Mouse (Mus musculus): Measurements from ENCODE around the gene Vps41. TPM values are rescaled to one million over a fixed set of nuclear protein-coding genes. Genes with fewer than 3 reads are reported as not detected.

Gene Vps41
- total RNA-seq, 1 experiment from 2014 or later = 63.7 TPM

- no peak for ATAC-seq (replicated peaks; ENCODE audit: insufficient number of reproducible peaks, low FRiP score, low TSS enrichment, poor library complexity, severe bottlenecking)
Measured at GRCm38 (mm10) chr13:18789662-18790061, 72.6 kb downstream of the Vps41 start.

DNA sequence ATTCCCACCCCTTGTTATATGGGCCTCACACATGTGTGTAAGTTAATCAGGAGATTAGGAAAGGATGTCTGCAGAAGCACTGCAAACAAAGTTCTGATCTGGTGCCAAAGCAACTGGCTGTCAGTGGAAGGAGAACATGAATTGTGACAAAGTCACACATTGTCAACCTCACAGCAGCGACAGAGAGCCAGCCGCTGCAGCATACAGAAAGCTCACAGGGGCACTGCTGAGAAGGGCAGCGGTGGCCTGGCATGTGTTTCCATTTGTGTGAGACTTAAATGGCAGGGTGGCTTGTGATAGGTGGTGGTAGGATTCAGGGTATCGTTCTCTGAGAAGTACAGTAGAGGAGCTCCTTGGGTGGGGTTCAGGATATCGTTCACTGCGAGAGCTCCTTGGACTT lies 73.0 kb downstream of the Vps41 start:
- ATAC-seq (replicated peaks; ENCODE audit: insufficient number of reproducible peaks, low FRiP score, low TSS enrichment, poor library complexity, severe bottlenecking) = no peak

- ATAC-seq (replicated peaks; ENCODE audit: insufficient number of reproducible peaks, low FRiP score, low TSS enrichment, poor library complexity, severe bottlenecking) = no peak
Measured at GRCm38 (mm10) chr13:18791314-18791713, 74.2 kb downstream of the Vps41 start.

- ATAC-seq (replicated peaks; ENCODE audit: insufficient number of reproducible peaks, low FRiP score, low TSS enrichment, poor library complexity, severe bottlenecking) = no peak
Measured at GRCm38 (mm10) chr13:18791724-18792123, 74.6 kb downstream of the Vps41 start.

GRCm38 (mm10) chr13:18794454-18794853 lies 77.4 kb downstream of the Vps41 start:
- ATAC-seq (replicated peaks; ENCODE audit: insufficient number of reproducible peaks, low FRiP score, low TSS enrichment, poor library complexity, severe bottlenecking) = no peak

DNA sequence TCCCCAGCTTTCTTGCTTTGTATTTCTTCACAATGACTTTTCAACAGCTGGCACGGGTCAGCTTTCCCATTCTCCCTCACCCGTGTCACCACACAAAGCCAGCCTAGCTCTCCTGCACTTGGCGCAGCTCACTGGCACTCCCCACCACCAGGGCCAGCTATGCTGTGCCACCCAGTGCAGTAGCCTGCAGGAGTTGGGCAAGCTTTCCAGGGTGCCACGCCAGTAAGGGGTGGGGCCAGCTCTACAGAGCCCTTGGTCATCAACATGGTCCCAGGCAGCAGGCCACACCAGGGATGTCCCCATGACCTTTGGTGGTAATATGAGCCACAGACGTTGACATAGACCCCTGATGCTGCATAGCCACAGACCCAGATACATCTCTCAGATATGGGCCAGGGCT lies 80.5 kb downstream of the Vps41 start:
- ATAC-seq (replicated peaks; ENCODE audit: insufficient number of reproducible peaks, low FRiP score, low TSS enrichment, poor library complexity, severe bottlenecking) = no peak

GRCm38 (mm10) chr13:18800434-18800833 lies 83.3 kb downstream of the Vps41 start:
- peak; percentile 83 for ATAC-seq (replicated peaks; ENCODE audit: insufficient number of reproducible peaks, low FRiP score, low TSS enrichment, poor library complexity, severe bottlenecking)

GRCm38 (mm10) chr13:18809465-18809864 lies 92.4 kb downstream of the Vps41 start:
- ATAC-seq (replicated peaks; ENCODE audit: insufficient number of reproducible peaks, low FRiP score, low TSS enrichment, poor library complexity, severe bottlenecking) = no peak

GRCm38 (mm10) chr13:18809978-18810675 lies 93.0 kb downstream of the Vps41 start:
- ATAC-seq (replicated peaks; ENCODE audit: insufficient number of reproducible peaks, low FRiP score, low TSS enrichment, poor library complexity, severe bottlenecking) = peak; percentile 80

DNA sequence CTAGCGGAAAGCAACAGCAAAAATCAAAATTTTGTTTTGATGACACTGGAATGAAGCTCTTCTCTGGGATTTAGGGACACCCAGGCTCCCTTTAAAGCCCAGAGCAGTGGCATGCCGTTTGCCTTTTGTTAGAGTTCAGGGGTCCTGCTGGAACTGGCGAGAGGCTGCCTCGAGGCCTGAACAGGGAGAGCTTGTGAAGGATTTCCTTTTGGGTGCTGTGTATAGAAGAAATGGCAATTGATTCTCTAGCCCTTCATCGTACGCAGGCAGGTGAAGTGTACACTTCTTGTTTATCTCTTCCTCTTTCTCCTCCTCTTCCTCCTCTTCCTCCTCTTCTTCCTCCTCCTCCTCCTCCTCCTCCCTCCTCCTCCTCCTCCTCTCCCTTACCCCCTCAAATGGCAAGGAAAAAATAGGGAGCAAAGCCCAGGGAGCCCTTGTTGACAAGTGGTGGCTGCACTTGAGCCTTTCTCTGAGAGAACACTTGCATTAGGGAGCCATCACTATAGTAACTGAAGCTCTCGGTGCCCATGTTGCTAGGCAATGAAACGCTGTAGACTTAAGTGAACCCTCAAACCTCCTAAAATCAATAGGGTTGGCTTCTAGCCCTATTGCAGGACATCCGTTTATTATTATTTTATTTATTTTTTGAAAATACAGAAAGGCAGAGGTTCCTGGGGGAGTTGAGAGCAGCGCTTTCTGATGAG lies 107.5 kb downstream of the Vps41 start:
- ATAC-seq (replicated peaks; ENCODE audit: insufficient number of reproducible peaks, low FRiP score, low TSS enrichment, poor library complexity, severe bottlenecking) = no peak

DNA sequence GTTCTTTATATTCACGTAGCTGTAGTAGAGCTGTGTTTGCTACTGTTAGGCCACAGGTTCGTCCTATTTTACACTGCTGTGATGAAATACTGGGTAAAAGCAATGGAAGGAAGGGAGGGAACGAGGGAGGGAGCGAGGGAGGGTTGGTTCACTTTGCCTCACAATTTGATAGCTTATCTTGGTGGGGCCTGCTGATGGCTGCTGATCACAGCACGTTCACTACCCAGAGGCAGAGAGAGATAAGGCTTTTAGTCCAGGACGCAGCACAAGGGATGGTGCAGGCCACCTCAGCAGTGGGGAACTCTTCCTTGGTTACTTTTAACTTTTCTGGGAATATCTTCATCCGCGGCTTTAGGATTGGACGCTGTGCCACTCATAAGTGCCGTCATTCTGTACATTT lies 109.9 kb downstream of the Vps41 start:
- no peak for ATAC-seq (replicated peaks; ENCODE audit: insufficient number of reproducible peaks, low FRiP score, low TSS enrichment, poor library complexity, severe bottlenecking)

GRCm38 (mm10) chr13:18830486-18830885 lies 113.4 kb downstream of the Vps41 start:
- ATAC-seq (replicated peaks; ENCODE audit: insufficient number of reproducible peaks, low FRiP score, low TSS enrichment, poor library complexity, severe bottlenecking) = no peak

GRCm38 (mm10) chr13:18839231-18839630 lies 122.1 kb downstream of the Vps41 start:
- ATAC-seq (replicated peaks; ENCODE audit: insufficient number of reproducible peaks, low FRiP score, low TSS enrichment, poor library complexity, severe bottlenecking) = no peak

DNA sequence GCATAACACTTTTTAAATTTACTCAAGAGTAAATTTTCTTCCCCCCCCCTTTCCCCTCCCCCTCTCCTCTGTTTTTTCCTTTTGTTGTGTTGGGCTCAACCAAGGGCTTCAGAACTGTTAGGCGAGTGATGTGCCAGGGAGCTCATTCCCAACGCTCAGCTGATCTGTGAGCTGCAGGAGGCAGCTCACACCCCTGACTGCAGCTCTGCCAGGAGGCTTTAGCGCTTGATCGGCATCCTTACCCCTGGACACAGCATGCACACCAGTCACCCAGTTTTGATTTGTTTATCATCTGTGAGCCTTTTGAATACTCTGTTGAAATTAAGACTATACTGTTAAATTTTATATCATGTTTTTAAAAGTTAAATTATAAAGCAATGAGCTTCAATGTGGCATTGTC lies 123.3 kb downstream of the Vps41 start:
- no peak for ATAC-seq (replicated peaks; ENCODE audit: insufficient number of reproducible peaks, low FRiP score, low TSS enrichment, poor library complexity, severe bottlenecking)

DNA sequence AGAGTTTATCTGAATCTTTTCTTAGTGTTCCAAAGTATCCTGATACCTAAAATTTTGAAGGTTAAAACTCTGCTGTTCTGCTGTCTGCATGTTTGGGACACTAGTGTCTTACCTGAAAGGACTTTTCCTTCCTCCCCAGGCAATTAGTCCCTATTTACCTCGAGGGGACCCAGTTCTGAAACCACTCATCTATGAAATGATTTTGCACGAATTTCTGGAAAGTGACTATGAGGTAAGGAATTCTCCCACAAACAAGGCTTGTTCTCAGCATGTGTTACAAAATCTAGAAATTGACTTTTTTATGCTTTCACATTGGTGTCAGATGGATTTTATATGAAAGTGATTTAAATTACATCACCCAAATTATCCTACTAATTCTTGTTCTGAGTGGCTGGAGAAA lies 123.9 kb downstream of the Vps41 start:
- ATAC-seq (replicated peaks; ENCODE audit: insufficient number of reproducible peaks, low FRiP score, low TSS enrichment, poor library complexity, severe bottlenecking) = no peak

DNA sequence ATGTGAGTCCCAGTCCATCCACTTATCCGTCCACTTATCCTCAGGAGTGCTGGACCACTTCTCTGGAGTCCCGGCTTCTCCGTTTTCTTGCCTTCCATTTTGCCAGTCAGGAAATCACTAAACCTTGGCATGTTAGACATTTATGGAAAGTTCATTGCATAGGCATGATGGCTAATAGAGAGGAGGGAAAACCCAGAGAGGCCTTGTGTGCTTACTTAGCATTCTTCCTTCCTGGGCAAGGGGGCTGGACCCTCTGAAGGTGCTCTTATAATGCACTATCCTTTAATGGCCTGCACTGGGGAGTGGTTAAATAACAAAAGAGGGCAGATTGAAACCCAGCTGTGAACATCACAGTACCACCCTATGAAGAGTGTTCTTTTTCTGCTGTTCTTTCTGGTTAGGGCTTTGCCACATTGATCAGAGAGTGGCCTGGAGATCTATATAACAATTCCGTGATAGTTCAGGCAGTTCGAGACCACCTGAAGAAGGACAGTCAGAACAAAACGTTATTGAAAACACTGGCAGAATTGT lies 124.7 kb downstream of the Vps41 start:
- ATAC-seq (replicated peaks; ENCODE audit: insufficient number of reproducible peaks, low FRiP score, low TSS enrichment, poor library complexity, severe bottlenecking) = no peak

GRCm38 (mm10) chr13:18842556-18842955 lies 125.5 kb downstream of the Vps41 start:
- ATAC-seq (replicated peaks; ENCODE audit: insufficient number of reproducible peaks, low FRiP score, low TSS enrichment, poor library complexity, severe bottlenecking) = no peak

- no peak for ATAC-seq (replicated peaks; ENCODE audit: insufficient number of reproducible peaks, low FRiP score, low TSS enrichment, poor library complexity, severe bottlenecking)
Measured at GRCm38 (mm10) chr13:18843546-18843945, 126.5 kb downstream of the Vps41 start.

GRCm38 (mm10) chr13:18847386-18847785 lies 130.3 kb downstream of the Vps41 start:
- ATAC-seq (replicated peaks; ENCODE audit: insufficient number of reproducible peaks, low FRiP score, low TSS enrichment, poor library complexity, severe bottlenecking) = no peak

GRCm38 (mm10) chr13:18849563-18849962 lies 132.5 kb downstream of the Vps41 start:
- no peak for ATAC-seq (replicated peaks; ENCODE audit: insufficient number of reproducible peaks, low FRiP score, low TSS enrichment, poor library complexity, severe bottlenecking)
